Comparison of ENCODE assay signal across 8 mouse cellular contexts in genomic region chr19:16436335-16437169, GRCm38 (mm10). TPM values are rescaled to one million over a fixed set of nuclear protein-coding genes. Genes with fewer than 3 reads are reported as not detected.
DNase-seq lines count a peak whose midpoint lies in the region; ATAC-seq and TF ChIP-seq lines count a peak whose summit lies in the region.

No protein-coding gene starts in this region.

- no peak for TF ChIP-seq CTCF in thymus, adult 2 months (IDR thresholded peaks at IDR 0.05; ENCODE audit: borderline replicate concordance, control insufficient read depth, extremely low read depth, insufficient read depth, low read length, poor library complexity)
- TF ChIP-seq CTCF in heart, postnatal 0 days (IDR thresholded peaks at IDR 0.05; ENCODE audit: low read depth), result no peak
- no peak for TF ChIP-seq CTCF in stomach, postnatal 0 days (IDR thresholded peaks at IDR 0.05; ENCODE audit: low read depth)

- DNase-seq in thymus, adult 2 months, result peak; percentile 6
- DNase-seq in thymus, adult 18-20 months, result no peak
- peak; percentile 73 for DNase-seq in embryo, embryonic 11 days
- no peak for DNase-seq in heart, postnatal 0 days (ENCODE audit: low spot score)
- peak; percentile 57 to 67 for DNase-seq in kidney, postnatal 4 days
- peak; percentile 31 for DNase-seq in stomach, postnatal 0 days (ENCODE audit: low spot score)
- no peak for DNase-seq in cerebellum, adult 8-10 months

- H3K27ac ChIP-seq in thymus, adult 2 months (ENCODE audit: control insufficient read depth, insufficient read depth, low read length), result no peak overlapping the region
- no peak overlapping the region for H3K27ac ChIP-seq in heart, postnatal 0 days (ENCODE audit: low read depth)
- H3K27ac ChIP-seq in stomach, postnatal 0 days (replicated peaks), result peak overlapping the region; percentile 9; the same call in 1 of the 2 replicates

- no peaks in the 10 kb centered on the region; the same call in 1 of the 2 replicates for H3K27me3 ChIP-seq in thymus, adult 2 months (ENCODE audit: control insufficient read depth, insufficient read depth, low read length)
- H3K27me3 ChIP-seq in heart, postnatal 0 days (ENCODE audit: control insufficient read depth, insufficient read depth, low read length), result peaks cover 33% of the 10 kb centered on the region
- peaks cover 57% of the 10 kb centered on the region for H3K27me3 ChIP-seq in megakaryocyte, embryonic 14.5 days (replicated peaks)
- no peaks in the 10 kb centered on the region for H3K27me3 ChIP-seq in stomach, postnatal 0 days (ENCODE audit: control insufficient read depth, insufficient read depth, low read length)

- peak overlapping the region; percentile 73 for H3K4me2 ChIP-seq in heart, postnatal 0 days (ENCODE audit: low read depth, low read length)
- H3K4me2 ChIP-seq in stomach, postnatal 0 days (replicated peaks; ENCODE audit: low read depth), result peak overlapping the region; percentile 86

- no peak overlapping the region for H3K9ac ChIP-seq in heart, postnatal 0 days (replicated peaks; ENCODE audit: low read depth, low read length)
- H3K9ac ChIP-seq in stomach, postnatal 0 days (ENCODE audit: low read length), result peak overlapping the region; percentile 56

- no peak for TF ChIP-seq EP300 in heart, postnatal 0 days (IDR thresholded peaks at IDR 0.05; ENCODE audit: low read depth)
- TF ChIP-seq EP300 in stomach, postnatal 0 days (optimal IDR thresholded peaks at IDR 0.05), result no peak

- no peaks in the 10 kb centered on the region for H3K9me3 ChIP-seq in heart, postnatal 0 days (replicated peaks; ENCODE audit: control insufficient read depth, low read length)
- H3K9me3 ChIP-seq in megakaryocyte, embryonic 14.5 days, result no peaks in the 10 kb centered on the region
- no peaks in the 10 kb centered on the region for H3K9me3 ChIP-seq in stomach, postnatal 0 days (ENCODE audit: control insufficient read depth, low read length)

- peak overlapping the region; percentile 29 for H3K4me3 ChIP-seq in thymus, adult 2 months (ENCODE audit: control insufficient read depth, insufficient read depth, low read length)
- peak overlapping the region; percentile 45 for H3K4me3 ChIP-seq in heart, postnatal 0 days (ENCODE audit: low read depth, low read length)
- peak overlapping the region; percentile 89 for H3K4me3 ChIP-seq in megakaryocyte, embryonic 14.5 days (replicated peaks)
- H3K4me3 ChIP-seq in stomach, postnatal 0 days (ENCODE audit: low read depth, low read length), result peak overlapping the region; percentile 49

- no peak for ATAC-seq in heart, postnatal 0 days (ENCODE audit: insufficient read depth, low read depth)
- no peak for ATAC-seq in stomach, postnatal 0 days (ENCODE audit: low FRiP score, low TSS enrichment)

- WGBS in thymus, adult 2 months, result 13% methylated on average over 61 of the region's 61 CpGs
- WGBS in heart, postnatal 0 days, result 9% methylated on average over 60 of the region's 61 CpGs
- WGBS in stomach, postnatal 0 days, result 8% methylated on average over 61 of the region's 61 CpGs

- H3K4me1 ChIP-seq in thymus, adult 2 months (replicated peaks; ENCODE audit: control insufficient read depth, insufficient read depth, low read length), result peaks cover 13% of the 10 kb centered on the region
- peaks cover 16% of the 10 kb centered on the region; the same call in 1 of the 2 replicates for H3K4me1 ChIP-seq in heart, postnatal 0 days (ENCODE audit: control insufficient read depth, insufficient read depth)
- peaks cover 31% of the 10 kb centered on the region for H3K4me1 ChIP-seq in megakaryocyte, embryonic 14.5 days
- peaks cover 5% of the 10 kb centered on the region; the same call in 1 of the 2 replicates for H3K4me1 ChIP-seq in stomach, postnatal 0 days (replicated peaks; ENCODE audit: control insufficient read depth, insufficient read depth)

- H3K36me3 ChIP-seq in thymus, adult 2 months (ENCODE audit: control insufficient read depth, insufficient read depth, low read length), result no peaks in the 10 kb centered on the region
- H3K36me3 ChIP-seq in heart, postnatal 0 days (replicated peaks; ENCODE audit: control insufficient read depth, insufficient read depth, low read length), result no peaks in the 10 kb centered on the region
- H3K36me3 ChIP-seq in megakaryocyte, embryonic 14.5 days (replicated peaks; ENCODE audit: low read length), result no peaks in the 10 kb centered on the region
- H3K36me3 ChIP-seq in stomach, postnatal 0 days (ENCODE audit: control insufficient read depth, insufficient read depth, low read length), result no peaks in the 10 kb centered on the region

- TF ChIP-seq POLR2A in thymus, adult 2 months (IDR thresholded peaks at IDR 0.05; ENCODE audit: control insufficient read depth, extremely low read depth, insufficient read depth, low read length, poor library complexity), result no peak

RNA-seq across cellular contexts. Expression of gene Gna14, which starts 1.0 kb away (rescaled TPM):
- 2.9 and 3.4 TPM in 2 replicates for polyA plus RNA-seq in thymus, adult 2 months (2012; rRNA removed)
- 3.1 TPM in 1 of 2 replicates, not detected in the other for total RNA-seq in heart, postnatal 0 days (2014; rRNA removed; ENCODE audit: low replicate concordance)
- polyA plus RNA-seq in heart, postnatal 0 days (2015; fragmentation: Nextera tagmentation; extraction: Ambion mirVana), result 0.33 and 0.67 TPM in 2 replicates
- not detected in 2 replicates for polyA plus RNA-seq in megakaryocyte, embryonic 14.5 days (2012; ENCODE audit: insufficient read depth, low replicate concordance)
- polyA plus RNA-seq in stomach, postnatal 0 days (2015; fragmentation: Nextera tagmentation; extraction: Ambion mirVana), result 9.0 and 11.7 TPM in 2 replicates

Comparison
In these comparisons a context has a peak if more than half of its experiments do, and no peak if none do; other contexts are left out.
1. DNase-seq: peak in thymus, adult 2 months (single experiment), embryo, embryonic 11 days (single experiment), kidney, postnatal 4 days (2 of 2) and stomach, postnatal 0 days (single experiment); none in thymus, adult 18-20 months (0 of 2), heart, postnatal 0 days (single experiment) and cerebellum, adult 8-10 months (single experiment).
2. H3K4me3 ChIP-seq: peak in every context shown above with its lines; median percentile 89 in megakaryocyte, embryonic 14.5 days; 49 in stomach, postnatal 0 days; 45 in heart, postnatal 0 days; 29 in thymus, adult 2 months.